Mouse (Mus musculus) kidney, postnatal 14 days (tissue): ENCODE results near the gene Cxcr5.

ENCODE experiments used
- DNase-seq: peaks from one replicate; pipeline ENCODE4 v3.0.0; 2022; ENCODE audit warnings: mixed read lengths

Gene Cxcr5

DNA sequence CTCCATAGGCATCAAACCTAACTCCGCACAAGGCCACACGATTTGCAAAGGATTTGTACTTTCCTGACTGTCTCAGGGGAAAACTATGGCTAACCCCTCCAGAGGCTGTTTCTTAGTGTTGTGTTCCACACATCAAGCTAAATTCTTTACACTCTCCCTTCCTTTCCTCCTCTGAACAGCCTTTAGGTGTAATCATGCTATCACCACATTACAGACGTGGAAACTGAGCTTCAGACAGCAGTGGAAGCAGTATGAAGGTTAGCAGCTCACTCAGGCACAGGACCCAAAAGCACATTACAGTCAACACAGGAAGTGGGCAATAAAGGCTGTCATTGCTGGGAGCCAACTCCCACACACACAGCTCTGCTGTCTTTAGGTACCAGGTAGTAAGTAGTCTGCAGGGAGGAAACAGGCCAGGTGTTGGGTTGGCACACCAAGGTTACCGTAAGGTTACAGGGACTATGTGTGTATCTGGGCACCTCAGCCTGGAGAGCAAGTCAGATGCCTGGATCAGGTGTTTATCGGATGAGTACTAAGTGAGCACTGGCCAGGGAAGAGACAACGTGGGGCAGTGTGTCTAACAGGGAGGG, 28.6 kb downstream of the Cxcr5 start:
- no peak for DNase-seq

DNA sequence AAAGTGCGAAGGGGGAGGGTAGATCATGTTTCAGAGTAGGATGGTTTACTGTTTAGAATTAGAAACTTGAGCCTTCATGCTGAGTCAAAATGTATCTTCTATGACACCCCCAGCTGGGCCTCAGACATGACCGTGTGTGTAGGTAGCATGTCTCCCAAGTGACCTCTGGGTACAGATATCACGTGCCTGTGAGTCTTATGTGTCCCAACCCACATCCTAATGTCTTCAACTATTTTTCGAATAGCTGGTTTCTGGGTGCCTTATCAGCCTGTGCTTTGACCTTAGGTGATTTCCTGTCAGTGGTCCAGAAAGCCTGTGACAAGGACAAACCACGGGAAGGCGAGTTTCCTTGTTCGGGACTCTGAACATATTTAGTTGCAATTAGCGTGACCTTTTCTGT, 33.3 kb downstream of the Cxcr5 start:
- peak; percentile 28 for DNase-seq

GRCm38 (mm10) chr9:44526337-44527112, 35.2 kb downstream of the Cxcr5 start:
- no peak for DNase-seq

DNA sequence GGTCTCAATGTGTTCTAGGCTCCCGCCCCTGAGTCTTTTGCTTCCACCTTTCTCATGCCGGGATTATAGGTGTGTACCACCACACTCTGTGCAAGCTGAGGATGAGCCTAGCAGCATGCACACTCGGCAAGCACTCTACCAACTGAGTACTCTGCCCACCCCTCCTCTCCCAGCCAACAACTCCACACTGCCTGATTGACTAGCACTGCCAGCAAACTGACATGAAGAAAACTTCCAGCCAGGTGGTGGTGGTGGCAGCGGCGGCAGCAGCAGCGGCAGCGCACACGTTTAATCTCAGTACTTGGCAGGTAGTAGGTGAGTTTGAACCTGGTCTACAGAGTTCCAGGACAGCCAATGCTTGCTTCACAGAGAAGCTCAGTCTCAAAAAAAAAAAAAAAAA, 36.1 kb downstream of the Cxcr5 start:
- DNase-seq = no peak

- no peak for DNase-seq
Observed at GRCm38 (mm10) chr9:44525001-44525400, 36.7 kb downstream of the Cxcr5 start.

- DNase-seq = no peak
Observed at GRCm38 (mm10) chr9:44524235-44524826, 37.3 kb downstream of the Cxcr5 start.

- peak; percentile 41 for DNase-seq
Observed at GRCm38 (mm10) chr9:44523686-44524085, 38.0 kb downstream of the Cxcr5 start.

- no peak for DNase-seq
Observed at GRCm38 (mm10) chr9:44521927-44522326, 39.8 kb downstream of the Cxcr5 start.

DNA sequence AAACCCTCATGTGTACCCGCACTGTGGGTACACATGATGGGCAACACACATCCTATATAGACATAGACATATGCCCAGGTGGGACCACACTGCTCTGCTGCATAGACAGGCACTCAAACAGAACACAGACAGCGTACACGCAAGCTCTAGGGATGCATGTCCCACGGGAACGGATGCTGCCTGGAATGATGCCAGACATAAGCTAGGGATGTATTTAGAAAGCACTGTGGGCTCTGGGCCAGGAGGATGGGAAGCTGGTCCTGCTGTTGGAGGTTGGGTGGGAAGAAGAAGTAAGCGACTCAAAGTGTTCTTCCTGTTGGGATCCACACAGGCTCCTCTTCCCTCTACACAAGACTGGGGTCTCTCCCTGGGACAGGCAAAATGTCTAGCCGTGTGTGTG, 43.6 kb downstream of the Cxcr5 start:
- peak; percentile 54 for DNase-seq

DNA sequence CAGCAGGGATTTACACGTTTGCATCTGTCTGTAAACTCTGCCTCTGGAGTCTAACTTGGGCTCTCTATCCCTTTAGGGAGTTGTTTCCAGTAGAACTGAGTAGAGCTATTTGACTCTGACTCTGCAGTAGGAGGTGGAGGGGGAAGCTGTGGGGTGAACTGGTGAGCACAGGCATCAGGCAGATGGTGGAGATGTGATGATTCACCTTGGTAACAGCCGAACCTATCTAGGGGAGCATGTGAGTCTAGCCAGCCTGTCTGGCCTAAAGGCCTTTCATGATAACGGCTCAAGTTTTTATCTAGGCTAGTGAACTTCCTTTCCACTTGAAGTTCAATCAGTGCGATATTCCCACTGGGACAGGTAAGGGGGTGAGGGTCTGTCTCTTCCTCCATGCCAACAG, 44.3 kb downstream of the Cxcr5 start:
- no peak for DNase-seq

- no peak for DNase-seq
Observed at GRCm38 (mm10) chr9:44515891-44516290, 45.8 kb downstream of the Cxcr5 start.

DNA sequence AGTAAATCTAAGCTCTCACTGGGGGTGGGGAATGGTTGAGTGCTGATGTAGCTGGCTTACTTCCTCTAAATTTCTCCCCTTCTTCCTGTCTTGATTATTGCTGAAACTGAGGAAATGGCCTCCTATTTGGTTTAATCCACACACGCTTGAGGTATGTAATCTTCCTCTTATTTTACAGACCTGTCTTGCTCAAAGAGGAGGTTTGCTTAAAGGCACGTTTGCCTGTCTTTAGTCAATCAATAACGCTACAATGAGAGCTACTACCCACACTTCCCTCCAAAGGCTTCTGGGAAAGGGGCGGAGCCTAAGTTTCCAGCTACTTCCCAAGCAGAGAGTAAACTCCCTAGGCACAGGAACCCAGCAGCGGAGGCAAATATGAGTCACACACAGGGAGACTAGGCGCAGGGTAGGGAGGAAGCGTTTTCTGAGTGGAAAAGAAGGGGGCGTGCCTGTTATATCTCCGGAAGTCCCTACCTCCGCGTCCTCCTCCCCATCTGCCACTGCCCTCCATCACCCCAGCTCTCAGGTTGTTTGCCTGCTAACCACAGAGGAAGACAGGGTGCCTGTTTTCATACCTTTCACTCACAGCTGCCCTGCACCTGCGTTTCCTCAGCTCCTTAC, 46.4 kb downstream of the Cxcr5 start:
- peak; percentile 79 for DNase-seq

DNA sequence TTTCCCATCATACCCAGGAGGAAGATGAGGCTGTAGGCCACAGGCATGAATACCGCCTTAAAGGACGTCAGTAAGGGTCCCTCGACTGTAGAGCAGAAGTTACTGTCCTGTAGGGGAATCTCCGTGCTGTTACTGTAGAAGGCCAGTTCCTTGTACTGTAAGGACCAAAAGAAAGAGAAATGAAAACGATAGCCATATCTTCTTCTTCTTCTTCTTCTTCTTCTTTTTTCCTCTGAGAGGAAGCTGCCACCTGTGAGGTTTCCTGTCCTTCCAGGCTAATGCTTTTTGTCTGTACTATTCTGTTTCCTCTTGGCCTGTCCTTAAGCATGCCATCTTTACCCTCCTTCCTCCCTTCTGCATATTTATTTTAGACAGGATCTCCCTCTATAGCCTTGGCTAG, 47.5 kb downstream of the Cxcr5 start:
- no peak for DNase-seq

DNA sequence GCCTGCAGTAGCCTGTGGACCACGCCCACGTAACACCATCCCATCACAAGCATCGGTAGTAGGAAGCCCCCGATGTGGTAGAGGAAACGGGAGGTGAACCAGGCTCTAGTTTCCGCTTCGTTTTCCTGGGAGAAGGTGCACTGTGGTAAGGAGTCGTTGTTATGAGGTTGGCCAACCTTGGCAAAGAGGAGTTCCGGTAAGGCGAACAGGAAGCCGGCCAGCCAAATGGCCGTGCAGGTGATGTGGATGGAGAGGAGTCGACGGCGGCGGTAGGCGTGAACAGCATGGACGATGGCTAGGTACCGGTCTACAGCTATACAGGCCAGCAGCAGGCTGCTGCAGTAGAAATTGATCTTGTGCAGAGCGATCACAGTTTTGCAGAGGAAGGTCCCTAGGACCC, 48.1 kb downstream of the Cxcr5 start:
- DNase-seq = no peak

DNA sequence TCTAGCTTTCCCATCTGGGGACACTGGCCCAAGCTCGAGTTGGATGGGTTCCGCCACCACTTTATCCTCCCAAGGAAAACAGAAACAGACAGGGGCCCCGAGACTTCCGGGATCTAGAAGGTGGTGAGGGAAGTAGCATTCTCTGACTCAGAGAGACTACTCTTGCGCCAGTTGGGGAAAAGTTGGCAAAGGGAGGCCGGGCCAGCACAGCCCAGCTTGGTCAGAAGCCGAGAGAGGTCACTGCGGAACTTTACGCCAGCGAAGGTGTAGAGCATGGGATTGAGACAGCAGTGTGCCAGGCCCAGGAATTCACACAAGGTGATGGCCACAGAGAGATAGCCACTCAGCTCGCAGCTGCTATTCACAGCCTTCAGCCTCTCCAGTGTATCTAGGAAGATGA, 48.6 kb downstream of the Cxcr5 start:
- peak; percentile 7 for DNase-seq

GRCm38 (mm10) chr9:44512717-44513003, 49.0 kb downstream of the Cxcr5 start:
- no peak for DNase-seq

DNA sequence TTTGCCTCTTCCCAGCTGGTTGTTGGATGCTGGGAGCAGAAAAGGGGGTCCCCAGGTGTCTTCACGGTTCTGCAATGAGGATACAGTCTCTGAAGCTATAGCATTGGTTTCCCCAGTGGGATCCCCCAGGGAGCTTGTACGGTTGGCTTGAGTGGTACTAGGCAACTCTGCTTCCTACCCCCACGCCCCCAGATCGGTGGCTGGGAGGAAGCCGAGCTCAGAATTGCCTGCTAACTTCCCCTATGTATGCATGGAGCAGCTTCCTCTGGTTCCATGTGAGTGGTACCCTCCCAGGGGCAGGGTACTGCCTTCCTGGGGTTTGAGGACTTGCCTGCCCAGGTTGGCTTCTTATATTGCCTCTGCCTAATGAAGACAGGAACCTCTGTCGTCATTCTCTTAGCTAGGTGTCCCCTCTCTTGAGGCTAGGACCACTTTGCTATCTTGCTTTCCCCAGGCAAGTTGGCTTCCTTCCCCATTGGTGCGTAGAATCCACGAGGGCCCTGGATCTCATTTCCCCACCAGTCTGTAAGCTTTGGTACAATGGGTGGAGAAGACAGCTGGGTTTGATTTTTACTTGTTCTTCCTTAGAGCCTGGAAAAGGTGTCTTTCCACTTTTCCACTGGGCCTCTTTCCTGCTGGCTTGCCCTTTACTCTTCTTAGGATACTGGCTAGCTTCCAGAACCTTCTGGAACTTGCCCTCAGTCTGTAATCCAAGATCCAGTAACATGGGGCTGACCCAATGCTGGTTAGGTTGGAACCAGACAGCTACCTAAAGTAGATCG, 49.6 kb downstream of the Cxcr5 start:
- DNase-seq = peak; percentile 71

GRCm38 (mm10) chr9:44510872-44511601, 50.6 kb downstream of the Cxcr5 start:
- DNase-seq = peak; percentile 52

DNA sequence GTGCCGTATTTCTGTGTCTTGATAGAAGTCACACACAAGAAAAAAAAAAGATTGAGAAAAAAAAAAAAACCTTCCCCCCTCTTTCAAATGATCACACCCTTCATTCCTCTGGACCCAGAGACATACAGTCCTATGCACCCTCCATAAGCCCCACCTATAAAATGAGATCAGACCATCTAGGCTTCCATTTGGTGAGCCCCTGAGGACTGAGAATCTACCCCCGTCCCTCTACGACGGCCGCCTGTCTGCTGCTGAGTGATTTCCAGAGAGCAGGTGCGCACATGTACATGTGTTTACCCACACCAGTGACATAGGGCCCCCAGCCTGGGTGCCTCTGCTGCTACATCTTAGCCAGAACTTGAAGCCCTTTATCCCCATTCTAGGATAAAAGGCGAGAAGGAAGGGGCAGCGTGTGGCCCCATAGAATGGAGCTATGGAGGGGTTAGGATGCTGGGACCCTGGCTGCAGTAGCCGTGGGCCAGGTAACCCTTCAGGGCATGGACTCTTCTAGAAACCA, 51.3 kb downstream of the Cxcr5 start:
- peak; percentile 17 for DNase-seq

- DNase-seq = peak; percentile 92
Observed at GRCm38 (mm10) chr9:44509487-44510354, 52.0 kb downstream of the Cxcr5 start.
